Mouse (Mus musculus) leukemia stem cell, adult 10-12 weeks (primary cell): ENCODE data around the gene Tas2r137. TPM values are rescaled to one million over a fixed set of nuclear protein-coding genes. Genes with fewer than 3 reads are reported as not detected.

Experiments
- polyA plus RNA-seq: library from polyadenylated mRNA; stranded (reverse); fragments of >175 nt; gene quantifications from 2 replicates; pipeline ENCODE4 v1.2.3, GENCODE M21; 2012; ENCODE audit warnings: low replicate concordance

The Tas2r137 gene
- polyA plus RNA-seq, result not detected in 2 replicates

GRCm38 (mm10) chr6:40490933-40491332 is at the start of gene Tas2r137:
Gene Tas2r137, plus strand, starts transcription at chr6:40491233.

GRCm38 (mm10) chr6:40470916-40471719 is 19.9 kb upstream of the Tas2r137 start, which contains the start of gene Ssbp1:
Gene Ssbp1, plus strand, starts transcription at chr6:40471352.

DNA sequence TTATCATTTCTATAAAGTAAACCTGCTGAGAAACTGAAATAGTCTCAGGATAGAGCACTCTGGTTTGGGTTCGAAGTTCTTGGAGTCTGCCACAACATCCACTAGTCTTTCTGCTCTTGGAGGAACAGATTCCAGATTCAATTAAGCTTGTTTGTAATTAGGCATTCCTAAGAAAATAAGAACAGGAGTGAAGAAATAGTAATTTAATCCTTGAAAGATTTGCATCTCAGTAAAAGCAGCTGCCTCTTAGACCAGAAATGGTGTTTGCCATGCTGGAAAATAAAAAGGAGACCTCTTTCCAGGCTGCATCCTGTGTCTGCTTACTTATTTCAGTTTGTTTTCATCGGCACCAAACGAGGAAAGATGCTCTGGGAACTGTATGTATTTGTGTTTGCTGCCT is 2.2 kb downstream of the Tas2r137 start, which contains the start of gene Tas2r108:
TSS of gene Tas2r108 (plus strand) at position 301 of the 400 bp plus-strand sequence.

DNA sequence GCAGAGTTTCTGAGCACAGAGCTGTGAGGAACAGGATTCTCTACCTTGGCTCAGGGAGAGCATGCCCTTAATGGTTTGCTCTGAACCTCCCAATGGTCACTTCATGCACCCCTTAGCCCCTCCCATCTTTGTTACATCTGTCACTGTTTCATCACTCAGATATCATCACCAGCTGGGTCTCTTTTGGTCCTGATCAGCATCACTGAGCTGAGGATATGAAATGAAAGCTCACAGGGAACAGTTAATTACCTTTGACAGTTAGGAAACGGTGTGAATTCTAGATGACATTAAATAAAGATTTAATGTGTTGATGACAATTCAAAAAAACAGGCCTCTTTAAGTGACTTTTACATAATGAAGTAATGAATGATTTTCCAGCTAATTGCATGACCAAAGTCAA is 28.4 kb downstream of the Tas2r137 start, which contains the start of gene Prss37:
TSS of gene Prss37 (minus strand) at position 101 of the 400 bp plus-strand sequence.

Other genes starting within 250 kb of the Tas2r137 start
- 2.9 and 3.9 TPM in 2 replicates for gene Agk, start 166.1 kb upstream of the Tas2r137 start, polyA plus RNA-seq
- gene E330009J07Rik, start 55.1 kb upstream of the Tas2r137 start, polyA plus RNA-seq, result 1.2 and 3.5 TPM in 2 replicates
- gene Wee2, start 52.1 kb upstream of the Tas2r137 start, polyA plus RNA-seq, result not detected in 2 replicates
- gene Ssbp1, start 19.9 kb upstream of the Tas2r137 start, polyA plus RNA-seq, result 16.6 and 17.0 TPM in 2 replicates
- not detected in 2 replicates for gene Tas2r108, start 2.3 kb downstream of the Tas2r137 start, polyA plus RNA-seq
- gene Prss37, start 28.3 kb downstream of the Tas2r137 start, polyA plus RNA-seq, result not detected in 2 replicates
- not detected in 2 replicates for gene Olfr461, start 63.8 kb downstream of the Tas2r137 start, polyA plus RNA-seq
- not detected in 2 replicates for gene Olfr460, start 78.3 kb downstream of the Tas2r137 start, polyA plus RNA-seq
- gene Clec5a, start 94.6 kb downstream of the Tas2r137 start, polyA plus RNA-seq, result not detected in 2 replicates
- gene Tas2r138, start 122.1 kb downstream of the Tas2r137 start, polyA plus RNA-seq, result not detected in 2 replicates
- gene Mgam, start 137.6 kb downstream of the Tas2r137 start, polyA plus RNA-seq, result not detected in 2 replicates